ENCODE assay signal across 10 mouse cellular contexts in the genomic region with DNA sequence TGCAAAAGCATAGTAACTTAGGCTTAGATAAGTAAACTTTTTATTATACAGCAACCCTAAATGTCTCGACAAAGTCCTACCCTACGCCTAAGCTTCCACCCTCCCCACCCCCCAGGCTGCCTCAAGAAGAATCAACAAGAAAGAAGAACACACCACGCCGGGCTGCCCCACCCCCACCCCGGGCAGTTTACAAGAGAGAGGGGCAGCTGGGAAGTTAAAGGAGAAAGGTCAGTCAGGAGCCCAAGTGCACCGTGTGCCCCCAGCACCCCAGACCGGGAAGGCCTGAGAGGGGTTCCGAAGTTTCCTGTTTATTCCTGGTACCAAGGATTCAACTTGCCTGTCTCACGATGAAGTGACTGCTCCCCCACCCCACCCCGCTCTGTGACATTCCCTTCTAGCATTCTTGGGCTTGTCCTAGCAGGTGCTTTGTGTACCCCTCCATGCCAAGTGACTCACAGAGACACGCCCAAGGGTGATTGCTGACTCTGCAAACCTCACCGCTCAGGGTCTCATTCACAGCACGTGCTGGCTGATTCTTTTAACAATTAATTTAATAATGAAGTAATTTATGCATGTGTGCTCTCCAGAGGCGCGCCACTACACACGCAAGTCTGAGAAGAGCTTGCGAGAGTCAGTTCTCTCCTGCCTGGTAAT. TPM values are rescaled to one million over a fixed set of nuclear protein-coding genes. Genes with fewer than 3 reads are reported as not detected.
DNase-seq lines count a peak whose midpoint lies in the region; ATAC-seq and TF ChIP-seq lines count a peak whose summit lies in the region.
"Had no signal": no experiment of that assay in that cellular context is flagged by ENCODE, and none has a peak within 500 bp of the region (broad histone marks: within the 10 kb centered on the region; RNA-seq: fewer than 3 reads in every experiment).

No protein-coding gene starts in this region.

- H3K9me3 ChIP-seq in heart, embryonic 12.5 days (replicated peaks), result 0 out of 2 replicates have a peak, but pooled peaks cover 2% of the 10 kb centered on the region
- H3K9me3 ChIP-seq in liver, embryonic 14.5 days (ENCODE audit: control insufficient read depth, low read length), result no peaks in the 10 kb centered on the region
- H3K9me3 ChIP-seq: midbrain, embryonic 12.5 days had no signal

- no peak overlapping the region for H3K27ac ChIP-seq in heart, embryonic 12.5 days (ENCODE audit: poor library complexity, severe bottlenecking)
- no peak overlapping the region for H3K27ac ChIP-seq in liver, embryonic 14.5 days
- H3K27ac ChIP-seq: midbrain, embryonic 12.5 days had no signal

- no peak for TF ChIP-seq EP300 in liver, embryonic 14.5 days (IDR thresholded peaks at IDR 0.05; ENCODE audit: low read depth)

- intact Hi-C loops in heart, postnatal 14 days (cut with DNase I), result no loop called here

- peak overlapping the region; percentile 30 for H3K9ac ChIP-seq in heart, embryonic 12.5 days
- no peak overlapping the region for H3K9ac ChIP-seq in liver, embryonic 14.5 days (replicated peaks)
- H3K9ac ChIP-seq: midbrain, embryonic 12.5 days had no signal

- no peak for TF ChIP-seq CTCF in liver, embryonic 14.5 days (IDR thresholded peaks at IDR 0.05; ENCODE audit: low read depth)

- H3K27me3 ChIP-seq in heart, embryonic 12.5 days (replicated peaks), result no peaks in the 10 kb centered on the region
- H3K27me3 ChIP-seq in liver, embryonic 14.5 days (ENCODE audit: control insufficient read depth, insufficient read depth, low read length), result no peaks in the 10 kb centered on the region
- H3K27me3 ChIP-seq: midbrain, embryonic 12.5 days had no signal

- no peak overlapping the region for H3K4me3 ChIP-seq in heart, embryonic 12.5 days
- no peak overlapping the region for H3K4me3 ChIP-seq in liver, embryonic 14.5 days (ENCODE audit: insufficient read depth in 1 of 2, low read depth in 2 of 2, low read length in 2 of 2)
- H3K4me3 ChIP-seq: midbrain, embryonic 12.5 days had no signal

- no peak for DNase-seq in heart, postnatal 14 days
- DNase-seq in urinary bladder, postnatal 14 days (ENCODE audit: low spot score), result peak; percentile 80
- DNase-seq in urinary bladder, adult 2 months (ENCODE audit: low spot score), result no peak
- DNase-seq in liver, embryonic 14.5 days (ENCODE audit: low read depth in 3 of 3, low spot score in 3 of 3), result no peak
- DNase-seq in layer of hippocampus, postnatal 14 days (ENCODE audit: low spot score in 2 of 2), result no peak
- DNase-seq in adrenal gland, postnatal 14 days, result no peak
- no peak for DNase-seq in adrenal gland, adult (ENCODE audit: inconsistent age in 2 of 2, low spot score in 1 of 2)
- DNase-seq: right cerebral cortex, postnatal 25 days had no signal

- H3K4me2 ChIP-seq in heart, embryonic 12.5 days, result peak overlapping the region; percentile 41
- peak overlapping the region; percentile 22 for H3K4me2 ChIP-seq in liver, embryonic 14.5 days (ENCODE audit: low read depth)
- H3K4me2 ChIP-seq: midbrain, embryonic 12.5 days had no signal

- ATAC-seq in heart, embryonic 12.5 days (ENCODE audit: insufficient number of reproducible peaks, low FRiP score), result no peak
- no peak for ATAC-seq in liver, embryonic 14.5 days (ENCODE audit: insufficient read depth)

- H3K4me1 ChIP-seq in heart, embryonic 12.5 days (replicated peaks), result peaks cover 27% of the 10 kb centered on the region
- peaks cover 4 to 16% of the 10 kb centered on the region in 2 experiments; a peak in 3 of 4 replicates for H3K4me1 ChIP-seq in liver, embryonic 14.5 days (replicated peaks; ENCODE audit: control insufficient read depth in 2 of 2, insufficient read depth in 2 of 2, low read length in 1 of 2)

- H3K36me3 ChIP-seq in heart, embryonic 12.5 days, result no peaks in the 10 kb centered on the region
- no peaks in the 10 kb centered on the region for H3K36me3 ChIP-seq in liver, embryonic 14.5 days (replicated peaks; ENCODE audit: control insufficient read depth, insufficient read depth, low read depth)
- H3K36me3 ChIP-seq: midbrain, embryonic 12.5 days had no signal

- 37% methylated on average over 17 of the region's 17 CpGs for WGBS in heart, embryonic 12.5 days
- 27% methylated on average over 17 of the region's 17 CpGs for WGBS in liver, embryonic 14.5 days (ENCODE audit: insufficient replicate concordance)

RNA-seq across cellular contexts. Expression of gene Ggta1, which starts 27.6 kb away (rescaled TPM):
- 46.5 and 47.1 TPM in 2 replicates for polyA plus RNA-seq in heart, embryonic 12.5 days (2016; fragmentation: Nextera tagmentation; extraction: Ambion mirVana)
- total RNA-seq in heart, postnatal 14 days (2021), result 10 to 100 TPM; 25.1 to 26.3 TPM
- polyA plus RNA-seq in urinary bladder, adult 2 months (2012; rRNA removed), result 16.5 and 17.1 TPM in 2 replicates
- 4.4 and 6.3 TPM in 2 replicates for polyA plus RNA-seq in liver, embryonic 14.5 days (2012; rRNA removed)
- polyA plus RNA-seq in liver, embryonic 14.5 days (2014; fragmentation: Nextera tagmentation; extraction: Ambion mirVana), result 7.0 and 7.6 TPM in 2 replicates
- total RNA-seq in layer of hippocampus, postnatal 14 days (2021), result 1 to 10 TPM; 2.8 to 3.8 TPM
- total RNA-seq in adrenal gland, postnatal 14 days (2021), result 14.3 and 16.6 TPM in 2 replicates
